Mouse (Mus musculus): ENCODE results near the gene Prima1.

Prima1 gene

DNA sequence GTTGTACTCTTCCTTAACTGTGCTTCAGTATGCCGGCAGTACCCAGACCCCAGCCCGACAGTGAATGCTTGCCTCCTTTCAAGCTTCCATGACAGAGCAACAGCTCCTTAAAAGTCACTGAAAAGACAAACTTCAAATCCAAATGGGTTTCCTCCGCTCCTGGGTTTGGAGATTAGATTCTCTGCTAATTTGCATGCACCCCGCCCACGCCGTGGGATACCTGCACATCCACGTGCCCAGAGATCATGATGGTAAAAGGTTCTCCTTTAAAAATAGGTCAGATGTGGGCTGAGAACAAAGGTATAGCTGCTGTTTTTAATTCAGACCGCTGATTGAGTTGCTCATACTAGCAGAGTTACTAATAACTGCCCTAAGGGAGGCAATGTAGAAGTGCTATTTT is 82.9 kb downstream of the Prima1 start:
- peaks cover 8% of the 10 kb centered on the region for H3K27me3 ChIP-seq (ENCODE audit: insufficient read depth, low read length)
- H3K4me1 ChIP-seq (replicated peaks; ENCODE audit: low read depth, low read length) = no peaks in the 10 kb centered on the region; the same call in 1 of the 2 replicates
- no peak overlapping the region for H3K4me3 ChIP-seq (replicated peaks; ENCODE audit: low read length)
- 0 out of 2 replicates have a peak, but pooled peaks cover 3% of the 10 kb centered on the region for H3K9me3 ChIP-seq (ENCODE audit: low read length)
- TF ChIP-seq CTCF (conservative IDR thresholded peaks at IDR 0.05; ENCODE audit: low read length) = no peak
- no peak for TF ChIP-seq NANOG (IDR thresholded peaks at IDR 0.05; ENCODE audit: borderline replicate concordance, low read length)
- no peak for TF ChIP-seq POU5F1 (IDR thresholded peaks at IDR 0.05; ENCODE audit: borderline replicate concordance, low read length)
- H3K36me3 ChIP-seq (ENCODE audit: insufficient read depth, low read length) = no peaks in the 10 kb centered on the region

DNA sequence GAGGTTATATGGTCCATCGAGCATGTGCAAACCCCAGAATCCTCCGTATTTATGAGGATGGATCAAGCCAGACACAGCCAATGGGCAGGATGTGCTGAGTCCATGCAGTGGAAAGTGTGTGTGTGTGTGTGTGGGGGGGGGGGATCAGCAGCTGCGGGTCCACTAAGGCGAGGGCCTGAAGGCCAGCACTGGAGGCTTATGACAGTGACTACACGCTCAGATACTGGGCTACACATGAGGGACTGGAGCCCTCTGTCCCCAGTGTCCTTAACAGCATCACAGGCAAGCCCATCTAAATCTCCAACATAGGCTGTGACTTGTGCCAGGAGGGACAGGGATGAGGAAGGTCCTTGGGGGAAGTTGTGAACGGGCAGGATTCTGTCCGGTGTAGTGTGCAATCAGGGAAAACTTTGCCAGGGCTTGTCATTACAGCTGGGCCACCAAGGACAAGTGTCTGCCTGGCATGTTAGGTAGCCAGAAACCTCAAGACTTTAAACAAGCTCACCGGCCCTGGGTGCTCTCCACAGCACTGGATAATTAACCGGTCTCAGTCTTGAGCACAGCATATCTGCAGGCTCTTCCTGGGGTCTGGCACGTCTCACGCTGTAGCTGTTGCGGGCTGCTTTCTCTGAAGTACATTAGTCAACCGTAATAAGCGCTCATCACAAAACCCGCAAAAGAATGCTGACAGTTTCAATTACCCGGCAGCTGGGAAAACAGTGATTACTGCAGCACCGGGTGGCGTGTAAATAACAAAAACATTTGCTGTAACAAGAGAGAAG is 84.6 kb downstream of the Prima1 start:
- H3K9me3 ChIP-seq (ENCODE audit: low read length) = 0 out of 2 replicates have a peak, but pooled peaks cover 3% of the 10 kb centered on the region
- no peaks in the 10 kb centered on the region for H3K36me3 ChIP-seq (ENCODE audit: insufficient read depth, low read length)
- TF ChIP-seq NANOG (IDR thresholded peaks at IDR 0.05; ENCODE audit: borderline replicate concordance, low read length) = no peak
- TF ChIP-seq POU5F1 (IDR thresholded peaks at IDR 0.05; ENCODE audit: borderline replicate concordance, low read length) = no peak
- TF ChIP-seq CTCF (conservative IDR thresholded peaks at IDR 0.05; ENCODE audit: low read length) = no peak
- H3K4me3 ChIP-seq (replicated peaks; ENCODE audit: low read length) = no peak overlapping the region
- H3K4me1 ChIP-seq (replicated peaks; ENCODE audit: low read depth, low read length) = no peaks in the 10 kb centered on the region; the same call in 1 of the 2 replicates
- peaks cover 8% of the 10 kb centered on the region for H3K27me3 ChIP-seq (ENCODE audit: insufficient read depth, low read length)

DNA sequence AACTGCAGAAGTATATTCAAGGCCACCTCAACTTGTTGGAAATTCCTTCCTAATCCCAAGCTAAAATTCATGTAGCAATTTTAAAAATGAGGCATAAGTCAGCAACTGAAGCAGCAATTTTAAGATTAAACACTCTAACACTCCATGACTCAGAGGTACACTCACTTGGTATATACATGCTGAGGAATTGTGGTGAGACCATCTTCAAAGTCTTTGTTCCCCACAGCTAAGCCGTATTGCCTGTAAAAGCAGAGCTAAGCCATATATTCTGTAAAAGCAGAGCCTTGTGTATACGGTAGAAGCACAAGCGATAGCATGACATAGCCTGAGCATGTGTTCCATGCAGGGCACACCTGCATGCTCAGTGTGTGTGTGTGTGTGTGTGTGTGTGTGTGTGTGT is 86.5 kb downstream of the Prima1 start:
- no peak overlapping the region for H3K4me3 ChIP-seq (replicated peaks; ENCODE audit: low read length)
- H3K36me3 ChIP-seq (ENCODE audit: insufficient read depth, low read length) = no peaks in the 10 kb centered on the region
- no peak for TF ChIP-seq CTCF (conservative IDR thresholded peaks at IDR 0.05; ENCODE audit: low read length)
- no peak for TF ChIP-seq POU5F1 (IDR thresholded peaks at IDR 0.05; ENCODE audit: borderline replicate concordance, low read length)
- peaks cover 8% of the 10 kb centered on the region for H3K27me3 ChIP-seq (ENCODE audit: insufficient read depth, low read length)
- no peaks in the 10 kb centered on the region; the same call in 1 of the 2 replicates for H3K4me1 ChIP-seq (replicated peaks; ENCODE audit: low read depth, low read length)
- 0 out of 2 replicates have a peak, but pooled peaks cover 3% of the 10 kb centered on the region for H3K9me3 ChIP-seq (ENCODE audit: low read length)

DNA sequence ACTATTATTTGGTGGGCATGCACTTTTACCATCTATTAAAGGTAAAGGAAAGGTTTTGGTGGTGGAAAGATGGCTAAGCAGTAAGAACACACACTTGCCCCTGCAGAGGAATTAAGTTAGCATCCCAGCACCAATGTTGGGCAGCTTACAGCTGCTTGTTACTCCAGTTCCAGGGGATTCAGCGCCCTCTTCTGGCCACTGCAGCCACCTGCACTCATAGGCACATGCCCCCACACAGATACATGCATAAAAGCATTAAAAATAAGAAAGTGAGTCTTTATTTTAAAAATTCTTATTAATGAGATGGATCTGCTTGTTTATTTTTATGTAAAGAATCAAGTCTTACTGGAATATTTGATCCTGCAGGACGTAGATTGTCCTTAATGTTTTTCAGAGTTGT is 87.0 kb downstream of the Prima1 start:
- Histone ChIP-seq H3K27me3 (ENCODE audit: insufficient read depth, low read length) (peaks cover 8% of the 10 kb centered on the region), H3K4me3 (replicated peaks; ENCODE audit: low read length) (no peak overlapping the region), H3K4me1 (replicated peaks; ENCODE audit: low read depth, low read length) (no peaks in the 10 kb centered on the region; the same call in 1 of the 2 replicates), H3K9me3 (ENCODE audit: low read length) (0 out of 2 replicates have a peak, but pooled peaks cover 3% of the 10 kb centered on the region), H3K36me3 (ENCODE audit: insufficient read depth, low read length) (no peaks in the 10 kb centered on the region)
- TF ChIP-seq CTCF (conservative IDR thresholded peaks at IDR 0.05; ENCODE audit: low read length) = peak; percentile 57
- TF ChIP-seq POU5F1 (IDR thresholded peaks at IDR 0.05; ENCODE audit: borderline replicate concordance, low read length) = no peak

DNA sequence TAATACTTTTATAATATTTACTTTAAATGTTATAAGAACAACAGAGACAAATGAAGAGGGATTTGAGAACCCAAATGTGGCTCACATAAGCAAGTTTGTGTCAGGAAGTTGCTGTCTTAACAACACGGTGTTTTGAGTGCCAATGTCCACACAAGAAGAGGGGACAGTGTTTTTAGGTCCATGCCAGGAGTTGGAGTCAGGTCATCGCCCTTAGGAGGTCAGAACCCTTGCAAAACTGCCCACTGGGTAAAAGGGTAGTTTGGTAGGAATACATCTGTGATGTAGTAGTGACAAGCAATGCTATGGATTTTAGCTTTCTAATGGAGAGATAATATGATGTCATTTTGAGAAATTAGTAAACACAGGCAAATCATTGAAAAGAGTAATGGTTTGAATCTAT is 91.7 kb downstream of the Prima1 start:
- TF ChIP-seq NANOG (IDR thresholded peaks at IDR 0.05; ENCODE audit: borderline replicate concordance, low read length) (no peak), CTCF (conservative IDR thresholded peaks at IDR 0.05; ENCODE audit: low read length) (no peak), POU5F1 (IDR thresholded peaks at IDR 0.05; ENCODE audit: borderline replicate concordance, low read length) (no peak)
- Histone ChIP-seq H3K4me3 (replicated peaks; ENCODE audit: low read length) (no peak overlapping the region), H3K36me3 (ENCODE audit: insufficient read depth, low read length) (no peaks in the 10 kb centered on the region)

More for the DNA sequence above, 91.7 kb downstream of the Prima1 start:
- Histone ChIP-seq H3K4me1 (replicated peaks; ENCODE audit: low read depth, low read length) (peaks cover under 1% of the 10 kb centered on the region; the same call in 1 of the 2 replicates), H3K27me3 (ENCODE audit: insufficient read depth, low read length) (no peaks in the 10 kb centered on the region), H3K9me3 (ENCODE audit: low read length) (0 out of 2 replicates have a peak, but pooled peaks cover 3% of the 10 kb centered on the region)
